Mouse (Mus musculus): ENCODE results near the gene Gfpt1.
"Not testable (repeated sequence)": the region's sequence is repeated elsewhere in the genome, so short reads cannot be mapped to it uniquely, and the experiment has no call there.

DNA sequence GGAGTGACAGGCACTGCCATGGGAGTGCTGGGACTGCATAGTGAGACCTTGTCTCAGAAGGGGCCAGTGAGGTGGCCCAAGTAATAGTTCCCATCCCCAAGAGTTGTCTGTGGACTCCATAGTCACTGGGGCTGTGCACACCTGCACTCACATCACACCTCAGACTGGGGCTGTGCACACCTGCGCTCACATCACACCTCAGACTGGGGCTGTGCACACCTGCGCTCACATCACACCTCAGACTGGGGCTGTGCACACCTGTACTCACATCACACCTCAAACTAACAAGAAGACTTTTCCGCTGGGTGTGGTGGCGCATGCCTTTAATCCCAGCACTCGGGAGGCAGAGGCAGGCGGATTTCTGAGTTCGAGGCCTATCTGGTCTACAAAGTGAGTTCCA lies 6.1 kb downstream of the Gfpt1 start:
- not testable (repeated sequence) for TF ChIP-seq NANOG (IDR thresholded peaks at IDR 0.05; ENCODE audit: borderline replicate concordance, low read length); CTCF (conservative IDR thresholded peaks at IDR 0.05; ENCODE audit: low read length); POU5F1 (IDR thresholded peaks at IDR 0.05; ENCODE audit: borderline replicate concordance, low read length)

Data from E14TG2a.4 (cell line).